Mouse (Mus musculus) bone marrow macrophage, adult 2 months (primary cell): Measurements from ENCODE around the gene Leprot.

Experiments
- CTCF ChIP-seq: IDR thresholded peaks from 2 replicates; pipeline ENCODE4 v1.5.1; 2012; ENCODE audit warnings: low read depth, mild to moderate bottlenecking, low read length, moderate library complexity
- POLR2A ChIP-seq: IDR thresholded peaks from 2 replicates; pipeline ENCODE4 v1.6.1; 2012; ENCODE audit warnings: mild to moderate bottlenecking, low read depth, low read length, borderline replicate concordance

DNA sequence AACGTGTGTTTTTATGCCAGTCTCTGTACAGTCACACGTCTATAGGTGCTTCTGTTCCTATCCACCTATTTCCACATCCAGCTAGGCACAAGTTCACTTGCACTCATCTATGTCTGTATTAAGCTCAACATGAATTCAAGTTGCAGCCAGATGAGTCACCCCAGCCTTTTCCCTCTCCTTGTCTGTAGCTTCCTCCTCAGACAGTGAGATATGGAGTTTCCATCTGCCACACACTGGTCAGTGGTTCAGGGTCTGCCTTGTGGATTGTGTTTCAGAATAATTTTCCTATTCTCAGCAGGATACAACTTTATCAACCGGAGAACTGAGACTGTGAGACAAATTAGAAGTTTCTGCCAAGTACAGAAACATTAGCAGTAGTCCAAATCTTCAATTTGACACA, 49.7 kb downstream of the Leprot start:
- no peak for TF ChIP-seq CTCF
- no peak for TF ChIP-seq POLR2A
